Mouse (Mus musculus): ENCODE measurements at regions not wholly inside any gene's neighbourhood (a gene's known extent, or its start where the extent isn't known, plus 50 kb on each side); places are given as distances from the start of the nearest gene placed in this dataset.

DNA sequence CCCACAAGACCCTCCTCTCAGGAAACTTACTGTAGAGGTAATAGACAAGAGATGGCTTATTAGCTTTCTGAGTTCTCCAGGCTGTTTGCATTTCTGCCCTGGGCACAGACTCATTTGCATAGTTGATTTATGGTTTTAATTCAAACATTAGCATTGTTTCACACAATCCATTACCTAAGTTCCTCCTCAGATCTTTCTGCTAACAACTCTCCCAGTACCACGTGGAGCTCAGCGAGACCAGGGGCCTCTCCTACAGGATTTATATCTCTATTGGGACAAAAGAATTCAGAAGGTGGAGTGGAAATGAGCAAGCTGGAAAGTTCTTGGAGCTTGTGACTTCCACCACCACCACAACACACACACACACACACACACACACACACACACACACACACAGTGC lies 396.8 kb downstream of the Adra2a start:
- no peak for DNase-seq (ENCODE audit: low read depth in 2 of 2, low spot score in 2 of 2)

DNA sequence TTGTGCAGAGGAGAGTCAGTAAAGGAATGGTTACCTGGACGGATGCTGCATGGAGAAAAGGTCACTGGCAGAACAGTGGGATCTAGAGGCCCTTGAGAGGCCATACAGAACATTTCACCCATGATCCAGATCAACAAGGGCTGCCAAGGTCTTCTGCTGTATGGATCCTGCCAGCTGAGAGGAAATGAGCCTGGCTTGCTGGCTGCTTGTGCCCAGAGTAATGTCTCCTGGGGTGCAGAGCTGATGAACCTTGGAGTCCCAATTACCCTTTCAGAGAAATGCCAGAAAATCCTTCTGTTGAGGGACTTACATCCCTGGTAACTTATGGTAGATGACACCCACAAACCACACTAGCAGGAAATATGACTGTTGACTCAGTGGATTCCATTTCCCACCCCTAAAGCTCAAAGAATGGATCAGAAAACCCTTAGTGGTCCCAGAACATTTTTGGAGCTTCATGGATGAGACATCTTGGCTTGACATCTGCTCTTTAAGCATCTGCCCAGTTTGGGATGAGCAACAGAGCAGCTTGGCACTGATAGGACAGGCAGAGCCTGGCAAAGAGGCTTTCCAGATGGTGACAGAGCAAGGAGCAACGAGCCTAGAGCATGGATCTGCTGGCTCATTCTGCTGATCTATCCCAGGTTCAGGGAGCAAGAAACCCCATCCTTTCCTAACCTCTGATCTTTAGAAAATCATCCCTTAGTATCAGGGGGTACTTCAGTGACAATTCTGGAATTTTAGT lies 416.6 kb downstream of the Adra2a start:
- DNase-seq (ENCODE audit: low read depth in 2 of 2, low spot score in 2 of 2) = no peak

DNA sequence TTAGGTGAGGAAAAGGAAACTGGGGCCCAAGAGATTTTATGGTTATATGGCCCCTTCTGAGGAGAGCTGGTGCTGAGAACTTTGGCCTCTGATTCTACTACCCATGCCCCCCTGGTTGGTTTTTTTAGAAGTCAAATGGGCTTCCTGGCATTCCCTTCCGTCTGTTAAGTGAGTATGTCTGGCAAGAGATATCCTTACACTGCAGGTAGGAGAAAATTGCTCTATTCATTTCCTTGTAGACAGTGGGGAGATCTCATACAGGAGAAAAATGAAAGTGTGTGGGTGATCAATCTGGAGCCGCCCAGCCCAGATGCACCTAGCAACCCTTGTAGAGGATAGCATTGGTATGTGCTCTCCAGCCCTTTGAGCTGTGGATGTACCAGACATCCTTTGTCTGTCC lies 418.5 kb downstream of the Adra2a start:
- DNase-seq (ENCODE audit: low read depth in 2 of 2, low spot score in 2 of 2) = no peak

DNA sequence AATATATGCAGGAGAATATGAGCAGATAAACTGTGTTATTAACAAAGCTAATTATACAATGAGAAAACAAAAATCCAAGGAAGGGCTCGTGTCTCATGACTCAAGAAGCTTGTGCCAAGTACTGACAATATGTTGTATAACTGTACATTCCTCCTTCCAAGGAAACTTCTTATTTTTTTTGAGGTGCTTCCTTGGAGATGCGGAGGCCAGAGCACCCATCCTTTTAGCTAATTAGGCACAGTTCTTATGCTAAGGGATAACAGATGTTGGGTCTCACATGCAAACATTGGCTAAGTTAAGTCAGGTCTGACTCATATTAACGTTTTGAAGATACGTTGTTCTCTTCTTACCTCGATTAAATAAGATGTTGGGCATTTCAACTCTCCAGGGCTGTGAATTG lies 426.1 kb downstream of the Adra2a start:
- DNase-seq (ENCODE audit: low read depth in 2 of 2, low spot score in 2 of 2) = no peak

DNA sequence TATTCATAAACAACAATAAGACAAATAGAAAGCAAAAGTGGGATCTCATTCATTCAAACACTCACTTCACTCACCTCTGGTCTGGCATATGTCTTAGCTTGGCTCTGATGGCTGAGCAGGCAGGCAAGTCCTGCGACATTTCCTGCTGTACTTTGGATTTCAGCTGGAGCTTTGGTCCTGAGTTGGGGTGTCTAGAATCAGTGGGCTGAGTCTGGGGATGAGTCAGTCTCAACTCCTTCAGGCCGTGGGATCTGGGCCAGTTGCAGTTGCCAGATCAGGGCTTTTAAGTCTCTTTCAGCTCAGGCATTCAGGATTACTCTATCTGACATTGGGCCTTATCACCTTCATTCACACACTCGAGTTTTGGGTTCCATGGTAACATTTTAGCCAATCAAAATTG lies 454.1 kb downstream of the Adra2a start:
- DNase-seq (ENCODE audit: low read depth in 2 of 2, low spot score in 2 of 2) = no peak

DNA sequence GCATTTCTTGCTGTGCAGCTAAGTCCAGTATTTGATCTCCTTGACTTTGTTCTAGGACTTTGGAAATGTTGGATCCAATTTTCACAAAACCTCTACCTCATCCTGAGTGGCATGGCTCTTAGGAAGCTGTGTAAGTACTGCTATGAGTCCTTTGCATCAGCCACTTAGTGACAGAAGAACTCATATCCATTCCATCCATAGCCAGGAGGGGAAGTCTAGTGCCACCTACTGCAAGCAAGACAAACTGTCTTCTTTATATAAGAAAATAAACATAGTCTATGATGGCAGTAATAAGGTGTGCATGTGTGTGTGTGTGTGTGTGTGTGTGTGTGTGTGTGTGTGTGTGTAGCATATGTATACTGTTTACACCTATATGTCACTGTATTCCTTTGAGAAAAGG lies 489.9 kb downstream of the Adra2a start:
- no peak for DNase-seq (ENCODE audit: low read depth in 2 of 2, low spot score in 2 of 2)

DNA sequence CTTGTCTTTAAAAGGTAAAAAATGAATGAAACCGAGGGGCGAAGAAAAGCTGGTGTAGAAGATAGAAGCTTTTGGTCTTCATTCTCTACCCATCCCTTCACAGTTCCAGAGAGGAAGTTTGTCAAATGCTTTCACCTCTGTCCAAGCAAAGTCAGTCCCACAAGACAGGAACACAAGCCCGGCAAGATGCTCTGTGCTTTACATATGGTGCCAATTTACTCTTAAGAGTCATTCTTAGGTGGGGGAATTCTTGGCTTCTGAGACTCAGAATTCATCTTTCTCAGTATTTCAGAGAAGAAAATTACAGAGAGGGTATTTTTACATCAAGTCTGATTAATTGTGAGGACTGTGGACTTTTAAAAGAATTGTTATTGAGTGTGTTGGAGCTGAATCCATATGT lies 511.4 kb downstream of the Adra2a start:
- DNase-seq (ENCODE audit: low read depth in 2 of 2, low spot score in 2 of 2) = no peak

DNA sequence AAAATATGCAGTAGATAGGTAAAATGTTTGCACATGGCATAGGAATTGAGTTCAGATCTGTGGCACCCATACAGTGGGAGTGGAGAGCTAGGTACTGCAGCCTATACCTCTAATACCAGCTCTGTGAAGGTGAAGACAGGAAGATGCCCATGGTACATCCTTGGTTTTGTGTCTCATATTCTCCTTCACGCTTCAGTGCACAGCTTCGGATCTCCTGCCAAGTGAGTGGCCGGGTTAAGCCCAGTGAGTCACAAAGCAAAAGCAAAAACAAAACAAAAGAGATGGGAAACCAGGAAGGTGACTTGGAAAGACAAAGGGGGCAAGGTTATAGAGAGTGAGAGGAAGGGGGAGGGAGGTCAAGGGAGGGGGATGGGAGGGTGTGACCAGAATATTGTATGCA lies 514.0 kb downstream of the Adra2a start:
- no peak for DNase-seq (ENCODE audit: low read depth in 2 of 2, low spot score in 2 of 2)

DNA sequence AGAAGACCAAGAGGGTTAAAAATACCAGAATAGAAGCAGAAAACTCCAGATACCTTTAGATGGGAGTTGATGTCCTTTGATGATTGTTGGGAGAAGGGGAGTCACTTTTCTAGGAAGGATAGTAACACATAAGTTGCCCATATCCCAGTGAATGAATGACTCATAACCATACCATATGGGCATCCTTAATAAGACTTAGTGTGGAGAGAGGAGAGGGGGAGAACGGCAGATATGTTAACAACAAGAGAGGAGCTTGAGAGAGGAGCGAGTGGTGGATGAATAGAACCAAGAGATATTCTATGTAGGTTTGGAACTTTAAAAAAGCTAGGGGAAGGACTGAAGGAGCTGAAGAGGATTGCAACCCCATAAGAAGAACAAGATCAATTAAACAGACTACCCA lies 539.6 kb downstream of the Adra2a start:
- DNase-seq (ENCODE audit: low read depth in 2 of 2, low spot score in 2 of 2) = no peak

DNA sequence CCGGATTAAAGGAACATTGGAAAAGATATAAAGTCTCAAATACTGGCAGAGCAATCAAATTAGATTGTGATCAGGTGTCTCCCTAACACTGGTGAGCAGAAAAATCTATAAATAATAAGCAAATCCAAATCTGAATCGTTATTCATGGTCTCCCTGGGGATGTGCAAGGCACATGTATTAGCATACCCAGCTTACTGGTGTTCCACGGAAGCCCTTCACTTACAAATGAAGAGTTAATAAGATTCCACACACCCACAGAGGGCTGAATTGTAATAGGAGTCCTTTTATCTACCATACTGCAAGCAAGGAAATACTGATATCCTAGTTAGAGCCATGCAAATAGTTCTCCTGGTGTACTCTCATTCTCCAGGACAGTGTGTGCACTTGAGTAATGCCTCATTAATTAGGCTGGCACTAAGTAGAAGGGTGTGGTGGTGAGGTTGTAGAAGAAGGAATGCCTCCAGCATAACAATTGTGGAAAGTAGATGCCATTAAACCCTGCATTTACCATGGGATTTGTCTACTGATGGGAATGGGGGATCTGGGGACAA lies 540.8 kb downstream of the Adra2a start:
- no peak for DNase-seq (ENCODE audit: low read depth in 2 of 2, low spot score in 2 of 2)

DNA sequence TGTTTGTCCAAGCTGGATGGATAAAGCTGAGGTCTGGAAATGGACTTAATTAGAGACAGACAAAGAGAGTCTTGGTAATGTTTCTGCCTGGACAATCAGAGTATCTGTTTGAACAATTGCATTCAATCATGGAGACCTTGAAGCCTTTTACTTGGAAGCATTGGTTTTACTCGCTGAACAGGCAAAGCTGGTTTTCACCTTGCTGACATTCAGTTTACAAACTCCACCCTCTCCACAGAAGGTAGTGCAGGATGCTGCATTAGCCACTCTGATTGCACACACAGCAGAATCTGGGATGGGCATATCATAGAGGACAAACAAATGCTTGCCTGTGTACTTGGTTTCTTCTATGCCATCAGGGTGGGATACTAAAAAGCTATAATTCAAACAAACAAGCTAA lies 541.4 kb downstream of the Adra2a start:
- DNase-seq (ENCODE audit: low read depth in 2 of 2, low spot score in 2 of 2) = no peak

DNA sequence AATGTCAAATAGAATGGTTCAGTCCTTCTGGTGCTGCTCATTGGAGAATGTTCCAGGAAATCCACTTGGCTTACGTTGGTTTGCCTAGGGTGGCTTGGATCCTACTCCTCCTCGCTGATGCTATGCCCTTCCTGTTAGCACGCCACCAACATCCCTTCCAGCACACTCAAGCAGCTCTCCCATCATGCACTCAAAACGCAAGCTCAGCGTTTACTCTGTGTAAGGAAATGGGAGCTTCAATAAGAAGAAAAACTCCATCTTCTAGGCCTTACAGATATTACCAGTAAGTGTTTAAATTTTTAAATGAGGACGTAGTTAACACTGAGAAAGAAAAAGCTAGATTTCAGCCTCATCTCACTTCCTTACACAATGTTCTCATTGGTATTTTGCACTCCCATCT lies 523.7 kb downstream of the Gpam start:
- no peak for DNase-seq (ENCODE audit: low read depth in 2 of 2, low spot score in 2 of 2)

DNA sequence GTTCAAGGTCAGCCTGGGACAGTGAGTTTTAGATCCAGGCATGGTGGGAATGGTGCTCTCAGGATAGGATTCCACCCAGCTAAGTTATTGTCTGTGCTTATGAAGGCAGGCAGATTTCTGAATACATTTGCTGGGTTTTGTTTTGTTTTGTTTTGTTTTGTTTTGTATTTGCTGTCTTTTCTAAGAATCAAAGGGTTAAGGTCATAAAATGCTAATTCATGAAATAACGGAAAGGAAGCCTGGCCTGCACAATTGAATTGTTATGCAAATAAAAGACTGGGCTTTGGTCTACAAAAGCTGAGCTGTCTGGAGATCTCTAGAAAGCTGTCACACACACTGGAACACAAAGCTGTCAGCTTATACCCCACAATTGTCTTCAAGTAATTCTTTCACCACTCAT lies 521.7 kb downstream of the Gpam start:
- no peak for DNase-seq (ENCODE audit: low read depth in 2 of 2, low spot score in 2 of 2)

DNA sequence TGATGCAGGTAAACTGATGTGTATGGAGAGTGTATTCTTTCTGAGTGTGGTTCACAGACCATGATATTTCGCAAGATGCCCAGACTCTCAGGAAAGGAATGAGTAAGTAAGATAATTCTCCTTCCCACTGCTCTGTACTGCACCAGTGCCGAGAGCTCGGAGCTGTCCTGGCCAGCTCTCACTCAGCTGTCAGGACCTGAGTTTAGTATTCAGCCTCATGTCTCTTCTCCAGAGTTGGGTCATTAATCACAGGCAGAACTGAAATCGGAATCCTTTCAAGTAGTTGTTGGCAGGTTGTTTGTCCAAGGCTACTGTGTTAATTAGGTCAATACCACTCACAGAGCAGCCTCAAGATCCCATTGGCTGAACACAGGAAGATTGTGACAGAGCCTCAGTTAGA lies 510.1 kb downstream of the Gpam start:
- DNase-seq (ENCODE audit: low read depth in 2 of 2, low spot score in 2 of 2) = no peak

Measured in CD8-positive naive resting alpha-beta T cell, adult 2 months (primary cell).